Mouse (Mus musculus): ENCODE results near the gene Slc5a5.

GRCm38 (mm10) chr8:70891356-70891755 lies 1.2 kb downstream of the Slc5a5 start:
- no peak for TF ChIP-seq CTCF (IDR thresholded peaks at IDR 0.05; ENCODE audit: control insufficient read depth, insufficient read depth, insufficient read length)
- no peak for TF ChIP-seq MAX (IDR thresholded peaks at IDR 0.05)
- TF ChIP-seq USF1 (IDR thresholded peaks at IDR 0.05; ENCODE audit: low read depth), result no peak
- no peak for TF ChIP-seq MYOD1 (IDR thresholded peaks at IDR 0.05; ENCODE audit: control insufficient read depth, insufficient read length, low read depth)
- no peak for TF ChIP-seq FOSL1 (IDR thresholded peaks at IDR 0.05; ENCODE audit: insufficient read depth, low read length, poor library complexity, severe bottlenecking)
- TF ChIP-seq MYOG (IDR thresholded peaks at IDR 0.05; ENCODE audit: control insufficient read depth, extremely low read depth, insufficient read length), result no peak
